11 mouse cellular contexts compared by ENCODE assay signal in genomic region chr14:66495146-66495545, GRCm38 (mm10).
A peak's percentile ranks its signal among the peaks of the same experiment; 100 is the strongest.
DNase-seq lines count a peak whose midpoint lies in the region; ATAC-seq and TF ChIP-seq lines count a peak whose summit lies in the region.
"Had no signal": no experiment of that assay in that cellular context is flagged by ENCODE, and none has a peak within 500 bp of the region (broad histone marks: within the 10 kb centered on the region; RNA-seq: fewer than 3 reads in every experiment).

No protein-coding gene starts in this region.

- peak overlapping the region; percentile 91 for H3K27ac ChIP-seq in layer of hippocampus, adult 2 months
- peak overlapping the region; percentile 96 for H3K27ac ChIP-seq in forebrain, embryonic 13.5 days
- peak overlapping the region; percentile 77 for H3K27ac ChIP-seq in hindbrain, postnatal 0 days
- peak overlapping the region; percentile 90 for H3K27ac ChIP-seq in neural tube, embryonic 15.5 days (replicated peaks)
- H3K27ac ChIP-seq: limb, embryonic 10.5 days had no signal

- H3K36me3 ChIP-seq in forebrain, embryonic 13.5 days (ENCODE audit: poor library complexity, severe bottlenecking), result no peaks in the 10 kb centered on the region
- no peaks in the 10 kb centered on the region for H3K36me3 ChIP-seq in hindbrain, postnatal 0 days (ENCODE audit: insufficient read depth, low read length)
- no peaks in the 10 kb centered on the region for H3K36me3 ChIP-seq in neural tube, embryonic 15.5 days
- H3K36me3 ChIP-seq: limb, embryonic 10.5 days had no signal

- no peak for ATAC-seq in forebrain, embryonic 13.5 days
- no peak for ATAC-seq in hindbrain, postnatal 0 days
- ATAC-seq in neural tube, embryonic 15.5 days (ENCODE audit: low FRiP score), result no peak
- no peak for ATAC-seq in megakaryocyte, adult 5-6 weeks (ENCODE audit: poor library complexity, severe bottlenecking)

- H3K4me2 ChIP-seq in forebrain, embryonic 13.5 days, result peak overlapping the region; percentile 38
- no peak overlapping the region for H3K4me2 ChIP-seq in hindbrain, postnatal 0 days (ENCODE audit: low read depth, low read length)
- peak overlapping the region; percentile 36; the same call in 1 of the 2 replicates for H3K4me2 ChIP-seq in neural tube, embryonic 15.5 days

- no peak for TF ChIP-seq CTCF in layer of hippocampus, adult 2 months (conservative IDR thresholded peaks at IDR 0.05)
- no peak for TF ChIP-seq CTCF in hindbrain, postnatal 0 days (IDR thresholded peaks at IDR 0.05; ENCODE audit: low read depth)

- peaks cover 60% of the 10 kb centered on the region for H3K4me1 ChIP-seq in forebrain, embryonic 13.5 days
- H3K4me1 ChIP-seq in hindbrain, postnatal 0 days (ENCODE audit: insufficient read depth, low read length), result peaks cover 12% of the 10 kb centered on the region
- peaks cover 38% of the 10 kb centered on the region for H3K4me1 ChIP-seq in neural tube, embryonic 15.5 days

- WGBS in forebrain, embryonic 13.5 days, result 91% methylated on average over 1 of the region's 1 CpGs
- WGBS in hindbrain, postnatal 0 days, result 71% methylated on average over 1 of the region's 1 CpGs
- WGBS in neural tube, embryonic 15.5 days, result 80% methylated on average over 1 of the region's 1 CpGs

- H3K4me3 ChIP-seq in layer of hippocampus, adult 2 months, result no peak overlapping the region
- no peak overlapping the region for H3K4me3 ChIP-seq in forebrain, embryonic 13.5 days
- no peak overlapping the region for H3K4me3 ChIP-seq in hindbrain, postnatal 0 days (ENCODE audit: low read length)
- no peak overlapping the region for H3K4me3 ChIP-seq in neural tube, embryonic 15.5 days (replicated peaks)
- H3K4me3 ChIP-seq: limb, embryonic 10.5 days had no signal

- H3K27me3 ChIP-seq in forebrain, embryonic 13.5 days, result no peaks in the 10 kb centered on the region
- no peaks in the 10 kb centered on the region for H3K27me3 ChIP-seq in hindbrain, postnatal 0 days (ENCODE audit: insufficient read depth, low read length)
- H3K27me3 ChIP-seq in neural tube, embryonic 15.5 days (replicated peaks), result no peaks in the 10 kb centered on the region

- DNase-seq in layer of hippocampus, adult 2 months (ENCODE audit: low spot score in 2 of 2), result no peak
- DNase-seq in layer of hippocampus, postnatal 10 days (ENCODE audit: low spot score in 2 of 2), result no peak
- DNase-seq in hindbrain, postnatal 0 days (ENCODE audit: low spot score), result peak; percentile 30
- DNase-seq in frontal cortex, postnatal 14 days (ENCODE audit: low spot score in 2 of 2), result no peak
- no peak for DNase-seq in adrenal gland, postnatal 25 days
- DNase-seq: B cell, adult 2 months; spleen, adult 18-20 months had no signal

- H3K9me3 ChIP-seq in forebrain, embryonic 13.5 days (replicated peaks), result no peaks in the 10 kb centered on the region
- H3K9me3 ChIP-seq in hindbrain, postnatal 0 days (ENCODE audit: low read length), result no peaks in the 10 kb centered on the region
- H3K9me3 ChIP-seq in neural tube, embryonic 15.5 days (replicated peaks), result no peaks in the 10 kb centered on the region
- H3K9me3 ChIP-seq: limb, embryonic 10.5 days had no signal

- H3K9ac ChIP-seq in forebrain, embryonic 13.5 days, result no peak overlapping the region
- H3K9ac ChIP-seq in hindbrain, postnatal 0 days (replicated peaks; ENCODE audit: low read length), result no peak overlapping the region
- no peak overlapping the region for H3K9ac ChIP-seq in neural tube, embryonic 15.5 days (replicated peaks)
